Mouse (Mus musculus) T-helper 17 cell (primary cell): ENCODE measurements around the gene Galns.

Source experiments
- in situ Hi-C, 2 experiments: fragments of 300-600 bp; cut with MboI, MseI; formaldehyde crosslinking; loops; 1 replicate in 1 of 2; 2 replicates in 1 of 2; pipeline ENCODE4 v1.15.1; 2025; ENCODE audit warnings: high pct_unique_total_duplicates in 2 of 2

Gene Galns

DNA sequence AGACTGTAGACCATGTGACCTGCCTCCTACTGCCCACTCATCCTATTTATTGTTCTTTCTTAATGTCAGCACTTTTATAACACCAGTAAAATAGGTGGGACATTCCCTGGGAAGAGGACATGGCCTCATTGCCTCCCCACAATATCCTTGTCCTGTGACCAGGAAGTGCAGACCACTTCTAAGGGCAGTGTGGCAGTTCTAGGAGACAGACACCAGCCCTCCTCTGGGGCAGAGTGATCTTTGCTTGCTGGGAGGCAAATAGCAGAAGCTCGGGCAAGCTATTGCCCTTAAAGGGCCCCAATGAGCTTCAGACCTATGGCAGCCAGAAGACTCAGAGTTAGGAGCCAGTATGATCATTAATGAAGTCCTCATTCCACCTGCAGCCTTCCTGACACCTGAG, 6.6 kb downstream of the Galns start:
- in situ Hi-C loops, result loop anchor here in 1 of 2 experiments (25.0 kb wide), 1 partner anchor 1017 kb away; the partner anchor contains the start of genes Fbxo31 and Map1lc3b

DNA sequence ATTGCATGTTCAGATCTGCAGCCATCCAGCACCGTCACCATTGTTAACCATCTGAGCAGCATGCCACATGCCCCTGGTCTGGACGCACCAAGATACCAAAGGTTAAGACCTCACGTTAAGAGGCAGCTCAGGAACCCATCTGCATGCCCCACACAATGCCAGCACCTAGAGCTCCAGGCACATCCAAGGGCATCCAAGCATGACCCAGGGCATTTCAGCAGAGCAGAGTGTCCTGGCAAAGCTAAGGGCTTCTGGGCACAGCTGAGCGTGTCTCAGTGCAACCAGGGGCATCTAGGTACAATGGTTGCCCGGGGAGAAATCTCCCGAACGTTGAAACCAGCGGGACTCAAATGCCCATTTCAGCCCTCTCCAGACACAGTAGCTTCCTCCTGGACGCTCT, 10.6 kb downstream of the Galns start:
- in situ Hi-C loops, result loop anchor here in 1 of 2 experiments (25.0 kb wide), 1 partner anchor 1013 kb away; the partner anchor contains the start of genes Fbxo31 and Map1lc3b

DNA sequence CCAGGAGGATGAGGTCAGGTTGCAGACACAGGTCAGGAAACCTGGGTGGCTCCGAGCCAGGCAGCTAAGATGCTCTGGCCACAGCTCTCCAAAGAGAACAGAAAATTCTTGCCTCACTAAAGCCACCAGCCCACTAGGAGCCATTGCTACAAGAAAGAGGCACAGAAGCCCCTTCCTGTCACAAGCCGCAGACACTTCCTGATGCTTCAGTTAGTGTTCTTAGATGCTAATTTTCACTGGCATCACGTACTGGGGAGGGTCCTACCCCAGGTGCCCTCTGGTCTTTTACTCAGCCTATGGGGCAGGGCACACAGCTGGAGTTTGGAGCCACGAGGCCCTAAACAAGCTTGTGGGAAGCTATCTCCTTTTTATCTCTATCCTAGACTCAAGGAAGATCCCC, 15.2 kb downstream of the Galns start:
- in situ Hi-C loops, result no loop called here

DNA sequence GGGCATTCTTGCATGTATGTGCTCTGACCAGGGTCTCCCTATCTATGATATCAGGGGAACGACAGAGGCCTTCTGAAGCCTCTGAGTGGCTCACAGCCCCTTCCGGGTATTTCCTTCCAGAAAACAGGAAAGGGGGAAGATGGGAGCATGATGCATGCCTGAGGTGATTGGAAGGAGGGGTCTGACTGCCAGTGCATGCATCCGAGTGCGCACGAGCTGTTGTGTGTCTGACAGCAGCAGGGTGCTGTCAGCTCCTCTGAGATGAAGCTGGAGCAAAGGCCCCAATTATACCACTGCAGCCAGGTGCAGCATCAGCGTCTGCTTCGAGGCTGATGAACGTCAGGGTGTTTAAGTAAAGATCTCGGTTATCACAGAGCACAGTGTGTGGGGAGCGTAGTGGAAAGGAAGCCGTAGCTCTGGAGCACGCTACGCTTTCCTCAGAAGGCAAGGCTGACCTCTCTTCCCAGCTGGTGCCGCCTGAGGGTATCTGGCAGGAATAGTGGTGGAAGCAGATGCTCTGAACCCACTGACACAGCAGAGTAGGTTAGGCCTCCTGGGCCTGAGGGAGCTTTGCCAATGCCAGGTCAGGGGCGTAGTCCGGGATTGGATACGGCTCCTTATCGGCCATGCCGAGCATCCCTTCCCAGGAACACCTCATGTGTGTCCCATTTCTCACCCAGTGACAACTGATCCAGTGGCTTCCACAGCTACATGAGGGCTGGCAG, 17.3 kb downstream of the Galns start:
- in situ Hi-C loops, result no loop called here

DNA sequence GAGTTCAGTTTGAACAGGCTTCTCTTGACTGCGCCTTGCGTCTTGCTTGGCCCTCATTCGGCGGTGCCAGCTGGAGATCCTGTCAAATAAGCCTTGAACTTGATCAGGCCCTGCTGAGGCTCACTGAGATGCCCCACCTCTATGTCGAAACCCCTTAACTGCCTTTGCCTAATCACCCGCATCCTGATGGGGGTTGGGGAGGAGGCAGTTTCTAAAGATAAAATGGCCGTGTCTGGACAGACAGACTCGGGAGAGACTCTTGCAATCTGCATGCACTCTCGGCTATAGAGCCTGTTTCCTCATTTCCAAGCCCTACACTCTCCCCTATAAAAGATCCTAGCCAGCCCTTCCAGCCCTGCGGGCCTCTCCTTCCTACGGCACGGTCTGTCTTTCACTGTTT, 18.0 kb downstream of the Galns start:
- in situ Hi-C loops, result no loop called here

DNA sequence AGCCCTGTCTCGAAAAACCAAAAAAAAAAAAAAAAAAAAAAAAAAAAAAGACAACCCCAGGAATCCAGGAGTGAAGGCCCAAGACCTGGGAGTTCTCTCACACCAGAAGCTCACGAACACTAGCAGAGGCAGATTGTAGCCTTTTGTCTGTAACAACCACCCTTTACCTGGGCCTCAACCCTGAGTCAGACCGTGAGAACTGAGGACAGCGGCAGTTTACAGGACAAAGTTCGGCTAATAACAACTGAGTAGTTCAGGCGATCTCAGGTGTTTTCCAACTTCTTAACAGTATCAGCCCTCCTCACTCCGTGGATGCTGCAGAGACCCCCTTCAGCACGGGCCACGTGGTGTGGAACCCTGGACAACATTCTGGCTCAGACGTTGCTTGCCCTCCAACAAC, 24.5 kb downstream of the Galns start:
- in situ Hi-C loops, result loop anchor here in 1 of 2 experiments (10.0 kb wide), 1 partner anchor 1388 kb away; no protein-coding TSS in a partner anchor

DNA sequence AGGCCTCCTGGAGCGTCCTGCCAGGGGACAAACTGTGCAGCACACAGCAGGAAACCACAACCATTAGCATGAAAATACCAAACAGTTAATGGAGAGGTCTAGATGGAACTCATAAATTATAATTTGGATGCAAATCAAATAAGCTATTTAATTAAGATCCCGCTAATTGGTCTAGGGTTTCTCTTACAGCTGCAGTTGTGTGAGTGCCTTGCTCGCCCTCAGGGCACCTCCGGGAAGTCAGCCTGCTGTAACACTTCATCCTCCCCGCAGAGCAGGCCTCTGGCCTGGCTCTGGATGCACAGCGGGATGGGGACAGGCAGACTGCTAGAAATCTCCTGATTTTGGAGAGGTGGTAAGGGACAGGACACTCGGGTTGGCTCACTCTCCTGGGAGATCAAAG, 25.1 kb downstream of the Galns start:
- in situ Hi-C loops, result loop anchor here in 1 of 2 experiments (10.0 kb wide), 1 partner anchor 1389 kb away; no protein-coding TSS in a partner anchor

DNA sequence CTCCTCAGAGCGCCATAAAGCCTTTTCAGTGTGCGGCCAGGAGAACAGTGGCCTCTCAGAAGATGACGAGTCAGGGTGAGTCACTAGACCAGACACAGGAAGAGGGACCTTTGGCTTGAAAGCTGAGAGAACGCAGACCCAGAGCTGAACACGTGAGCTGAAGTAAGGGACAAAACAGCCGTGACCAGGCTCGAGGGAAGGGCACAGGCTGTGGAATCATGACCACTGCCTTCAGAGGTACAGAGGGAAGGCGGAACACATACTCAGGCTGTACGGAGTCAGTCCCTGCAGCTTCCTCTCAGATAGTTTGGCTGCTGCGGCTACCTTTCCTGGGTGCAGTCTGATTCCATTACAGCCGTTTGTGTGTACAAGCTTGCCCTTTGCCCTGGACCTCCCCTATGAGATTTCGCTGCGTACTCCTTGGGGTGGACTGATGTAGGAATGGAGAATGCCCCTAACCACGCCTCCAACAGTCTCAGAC, 25.8 kb downstream of the Galns start:
- in situ Hi-C loops, result loop anchor here in 1 of 2 experiments (10.0 kb wide), 1 partner anchor 1389 kb away; no protein-coding TSS in a partner anchor

DNA sequence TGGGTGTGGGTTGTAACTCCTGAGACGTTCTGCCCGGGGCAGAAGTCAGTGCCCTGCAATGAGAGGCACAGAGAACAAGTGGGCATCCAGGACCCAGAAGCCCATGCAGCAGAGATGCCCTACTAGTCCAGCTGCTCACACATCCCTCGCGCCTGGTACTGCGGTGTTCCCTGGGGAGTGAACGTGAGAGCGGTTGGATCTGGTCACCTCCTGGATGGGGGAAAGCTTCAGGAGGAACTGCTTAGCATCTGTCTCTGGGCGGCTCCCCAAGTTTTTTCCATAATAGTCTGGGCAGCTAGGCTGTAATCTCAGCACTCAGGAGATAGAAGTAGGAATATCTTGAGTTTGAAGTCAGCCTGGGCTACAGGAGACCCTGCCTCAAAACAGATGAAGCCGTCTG, 26.3 kb downstream of the Galns start:
- in situ Hi-C loops, result loop anchor here in 1 of 2 experiments (10.0 kb wide), 1 partner anchor 1390 kb away; no protein-coding TSS in a partner anchor

DNA sequence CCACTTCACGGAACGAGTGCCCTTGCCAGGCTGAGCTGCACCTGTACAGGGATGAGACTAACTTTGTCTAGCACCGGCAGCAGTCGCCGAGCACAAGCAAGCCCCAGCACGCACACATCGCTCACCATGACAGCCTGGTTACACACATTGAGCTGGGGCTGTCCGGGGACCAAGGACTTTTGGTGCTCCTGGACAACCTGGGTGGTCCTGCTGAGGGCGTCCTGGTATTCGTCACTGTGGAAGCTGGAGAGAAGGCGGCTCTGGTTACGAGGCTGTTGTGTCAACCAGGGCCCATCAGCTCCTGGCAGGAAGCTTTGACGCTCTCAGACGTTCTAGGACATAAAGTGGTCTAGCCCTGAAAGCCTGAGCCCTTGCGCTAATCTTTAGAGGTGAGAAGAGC, 30.3 kb downstream of the Galns start:
- in situ Hi-C loops, result loop anchor here in 1 of 2 experiments (10.0 kb wide), 1 partner anchor 1394 kb away; no protein-coding TSS in a partner anchor

DNA sequence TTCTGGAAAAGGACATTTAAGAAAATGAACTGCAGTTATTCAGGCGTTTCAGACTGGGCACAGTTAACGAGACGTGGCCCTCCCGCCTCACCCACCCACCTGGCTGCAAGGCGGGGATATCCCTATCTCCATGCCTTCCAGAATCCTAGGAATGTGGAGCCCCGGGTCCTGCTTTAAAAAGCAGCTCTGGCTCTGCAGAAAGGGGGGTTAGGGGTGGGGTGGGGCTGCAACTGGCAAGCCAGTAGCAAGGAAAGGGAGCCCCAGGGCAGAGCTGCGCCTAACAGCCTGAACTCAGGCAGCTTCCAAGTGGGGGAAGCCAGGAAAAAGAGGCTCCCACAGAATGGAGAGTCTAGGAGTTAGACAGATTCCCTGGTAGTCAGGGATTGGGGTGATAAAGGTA, 32.1 kb downstream of the Galns start:
- in situ Hi-C loops, result no loop called here

DNA sequence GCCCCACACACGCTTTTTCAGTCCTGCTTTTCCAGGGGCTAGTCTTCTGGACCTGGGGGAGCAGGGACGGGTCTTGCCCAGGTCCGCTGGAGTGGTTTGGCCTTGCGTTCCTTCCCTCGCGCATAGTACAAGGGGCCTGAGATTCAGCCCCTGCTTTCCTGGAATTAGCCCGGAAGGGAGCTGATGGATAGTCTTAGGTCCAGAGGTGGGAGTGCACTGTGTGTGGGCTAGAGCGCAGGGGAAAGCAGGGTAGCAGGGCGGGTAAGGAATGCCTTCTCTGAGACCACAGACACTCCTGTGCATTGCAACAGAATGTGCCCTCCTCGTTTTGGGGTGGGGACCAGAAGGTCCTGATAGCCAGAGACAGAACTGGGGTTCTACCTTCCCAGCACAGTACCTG, 34.1 kb downstream of the Galns start:
- in situ Hi-C loops, result no loop called here

DNA sequence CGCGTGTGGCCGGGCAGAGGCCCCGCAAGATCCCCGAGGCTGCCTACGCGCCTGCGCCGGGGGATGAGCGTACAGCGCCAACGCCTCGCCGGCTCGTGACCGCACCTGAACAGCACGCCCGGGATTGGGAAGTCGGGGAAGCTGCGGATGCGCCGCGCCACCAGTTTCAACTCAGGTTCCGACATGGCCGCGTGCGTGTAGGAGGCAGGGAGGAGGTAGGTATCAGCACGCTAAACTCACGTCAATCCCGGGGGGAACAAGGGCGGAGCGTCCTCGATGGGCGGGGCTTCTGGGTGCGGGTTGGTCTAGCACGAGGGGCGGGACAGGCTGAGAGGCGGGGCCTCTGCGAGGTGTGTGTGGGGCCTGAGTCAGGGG, 34.6 kb downstream of the Galns start, which contains the start of gene Aprt:
TSS of gene Aprt (minus strand) at position 262 of the 375 bp plus-strand sequence.
- in situ Hi-C loops, result no loop called here

DNA sequence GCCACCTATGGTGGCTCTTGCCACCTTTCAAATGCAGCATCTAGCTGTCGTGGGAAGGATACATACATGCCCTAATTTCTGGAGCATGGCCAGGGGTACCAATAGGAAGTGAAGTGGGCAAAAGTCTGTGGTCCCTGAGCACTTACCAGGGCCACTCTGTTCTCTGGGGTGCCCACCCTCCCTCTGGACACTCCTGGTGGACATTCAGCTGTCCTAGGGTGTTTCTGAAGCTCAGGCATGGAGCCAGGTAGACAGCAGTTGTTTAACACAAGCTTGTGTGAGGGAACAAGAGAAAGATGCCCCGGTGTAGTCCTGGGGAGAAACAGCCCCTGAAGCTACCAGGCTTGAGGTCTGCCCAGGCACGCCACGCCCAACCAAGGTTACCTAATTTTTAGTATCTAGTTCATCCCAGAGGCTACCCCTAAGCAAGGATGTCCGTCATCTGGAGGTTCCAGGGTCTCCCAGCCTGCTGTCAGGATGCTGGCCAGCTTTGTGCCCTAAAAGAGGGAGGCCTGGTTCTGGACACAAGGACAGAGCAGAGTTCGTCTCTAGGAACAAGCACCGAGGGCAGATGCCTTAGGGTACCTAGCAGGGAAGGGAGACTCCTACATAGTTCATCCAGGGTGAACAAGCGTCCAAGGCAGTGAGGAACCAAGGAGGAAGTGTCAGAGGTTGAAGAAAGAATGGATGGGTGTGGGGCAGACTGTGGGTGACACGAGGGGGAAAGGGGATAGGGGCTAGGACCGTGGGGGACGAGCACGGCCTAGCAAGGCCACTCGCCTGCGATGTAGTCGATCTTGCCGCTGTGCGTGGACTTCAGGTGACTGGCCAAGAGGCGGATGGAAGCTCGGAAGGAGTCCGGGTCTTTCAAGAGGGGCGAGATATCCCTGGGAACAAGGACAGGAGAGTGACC, 35.3 kb downstream of the Galns start:
- in situ Hi-C loops, result no loop called here

DNA sequence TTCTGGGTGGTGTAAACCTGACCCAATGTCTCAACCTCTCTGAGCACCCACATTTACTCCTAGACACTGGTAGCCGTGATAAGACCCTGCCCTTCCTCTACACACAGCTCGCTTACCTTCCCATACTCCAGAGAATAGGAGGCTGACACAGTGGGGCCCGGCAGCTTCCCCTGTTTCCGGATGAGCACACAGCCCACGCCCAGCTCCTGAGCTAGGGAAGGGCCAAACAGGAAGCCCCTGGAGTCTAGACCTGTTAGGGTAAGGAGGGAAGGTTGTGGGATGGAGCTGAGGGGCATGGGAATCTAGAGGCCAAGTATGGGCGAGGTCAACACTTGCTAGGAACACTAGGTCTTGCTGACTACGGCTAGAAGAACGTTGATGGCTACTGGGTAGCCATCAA, 36.0 kb downstream of the Galns start:
- in situ Hi-C loops, result no loop called here

DNA sequence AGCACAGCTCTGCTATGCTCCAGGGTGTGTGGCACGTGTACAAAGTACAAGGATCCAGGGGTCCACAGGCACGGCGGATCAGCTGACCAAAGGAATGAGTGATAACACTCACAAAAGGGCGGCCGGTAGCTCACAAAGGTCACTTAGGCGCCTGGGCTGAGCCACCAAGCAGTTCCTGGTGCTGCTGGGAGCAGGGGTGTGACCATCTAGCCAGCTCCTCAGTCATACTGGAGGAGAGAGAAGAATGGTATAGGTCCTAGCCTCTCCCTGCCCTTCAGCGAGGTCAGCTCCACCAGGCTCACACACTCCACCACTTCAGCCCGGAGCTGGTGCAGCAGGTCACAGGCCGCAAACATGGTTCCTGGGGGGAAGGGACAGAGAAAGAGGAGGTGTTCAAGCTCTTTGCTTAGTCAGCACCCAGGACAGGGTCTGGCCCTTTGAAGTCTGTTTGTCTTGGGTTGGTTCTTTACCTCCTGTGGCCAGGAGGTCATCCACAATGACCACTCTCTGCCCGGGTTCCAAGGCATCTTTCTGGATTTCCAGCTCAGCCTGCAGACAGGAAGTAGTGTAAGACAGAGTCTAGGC, 36.5 kb downstream of the Galns start:
- in situ Hi-C loops, result loop anchor here (25.0 kb wide), 4 partner anchors 987 to 1987 kb away; partner anchors contain the start of genes Fbxo31 (in 1 of the 2), Gins2 (in 1 of the 2) and Map1lc3b (in 1 of the 2)

DNA sequence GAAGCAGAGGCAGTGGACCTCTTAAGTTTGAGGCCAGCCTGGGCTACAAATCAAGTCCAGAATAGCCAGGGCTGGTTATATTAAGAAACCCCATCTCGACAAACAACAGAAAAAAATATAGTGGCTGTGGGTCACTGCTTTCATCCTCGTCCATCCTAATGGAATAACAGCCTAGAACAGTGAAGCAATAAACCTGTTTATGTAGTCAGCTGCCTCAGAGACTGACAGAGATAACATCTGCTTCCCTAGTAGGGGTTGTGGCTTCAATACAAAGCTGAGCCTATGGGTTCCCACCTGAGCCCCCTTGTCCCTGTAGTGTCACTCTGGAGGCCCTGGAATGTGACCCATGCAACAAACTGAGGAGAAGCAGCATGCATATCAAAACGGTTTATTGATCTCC, 37.0 kb downstream of the Galns start:
- in situ Hi-C loops, result loop anchor here (25.0 kb wide), 4 partner anchors 987 to 1987 kb away; partner anchors contain the start of genes Fbxo31 (in 1 of the 2), Gins2 (in 1 of the 2) and Map1lc3b (in 1 of the 2)

DNA sequence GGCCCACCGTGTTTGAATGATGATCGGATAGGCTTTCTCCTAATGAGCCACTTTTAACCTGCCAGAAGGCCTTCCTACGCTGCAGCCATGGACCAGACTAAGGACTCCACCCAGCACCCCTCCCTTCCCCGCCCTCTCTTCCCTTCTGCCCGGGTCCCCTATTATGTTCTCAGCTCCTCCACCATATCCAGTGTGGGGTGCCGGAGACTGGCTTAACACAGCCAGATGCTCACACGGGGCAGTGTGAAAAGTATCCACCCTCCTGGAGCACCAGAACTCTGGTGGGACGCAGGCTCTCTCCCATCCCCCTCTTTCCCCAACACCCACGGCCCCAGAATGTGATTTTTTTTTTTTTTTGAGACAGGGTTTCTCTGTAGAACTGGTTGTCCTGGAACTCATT, 37.7 kb downstream of the Galns start:
- in situ Hi-C loops, result loop anchor here (25.0 kb wide), 4 partner anchors 986 to 1986 kb away; partner anchors contain the start of genes Fbxo31 (in 1 of the 2), Gins2 (in 1 of the 2) and Map1lc3b (in 1 of the 2)

DNA sequence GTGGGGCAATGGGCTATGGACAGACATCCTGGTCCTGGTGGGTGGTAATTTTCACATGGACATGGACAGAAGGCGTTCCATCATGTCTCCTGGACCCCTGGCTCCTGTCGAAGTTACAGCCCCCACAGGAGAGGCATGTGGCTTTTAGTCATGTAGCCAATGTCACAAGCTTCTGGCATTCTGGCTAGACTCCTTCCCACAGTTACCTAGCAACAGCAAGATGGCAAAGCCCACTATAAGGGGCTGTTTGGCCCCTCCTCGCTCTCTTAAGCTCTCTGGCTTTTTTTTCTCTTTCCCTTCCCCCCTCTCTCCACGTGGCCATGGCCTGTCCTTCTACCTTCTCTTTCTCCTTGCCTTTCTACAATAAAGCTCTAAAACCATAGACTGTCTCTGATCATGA, 38.1 kb downstream of the Galns start:
- in situ Hi-C loops, result loop anchor here (25.0 kb wide), 4 partner anchors 986 to 1986 kb away; partner anchors contain the start of genes Fbxo31 (in 1 of the 2), Gins2 (in 1 of the 2) and Map1lc3b (in 1 of the 2)

DNA sequence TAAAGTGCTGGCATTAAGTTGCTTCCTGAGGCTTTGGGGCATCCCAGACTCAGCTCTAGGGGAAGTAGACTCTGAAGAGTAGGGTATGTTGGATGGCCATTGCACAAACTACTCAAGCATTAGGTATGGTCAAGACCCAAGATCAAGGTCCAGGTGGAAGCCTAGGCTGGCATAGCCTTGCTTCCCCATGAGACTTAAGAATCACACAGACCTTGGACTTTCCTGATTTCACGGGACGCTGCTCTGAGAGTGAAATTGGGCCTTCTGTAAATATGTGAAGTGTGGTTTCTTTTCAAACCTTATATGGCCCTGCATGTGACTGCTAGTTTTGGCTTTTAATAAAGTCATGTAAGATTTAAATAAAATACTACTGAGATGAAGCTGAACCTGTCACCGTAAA, 38.5 kb downstream of the Galns start:
- in situ Hi-C loops, result loop anchor here (25.0 kb wide), 4 partner anchors 985 to 1985 kb away; partner anchors contain the start of genes Fbxo31 (in 1 of the 2), Gins2 (in 1 of the 2) and Map1lc3b (in 1 of the 2)
